Mouse (Mus musculus) small intestine, adult 2 months (tissue): Measurements from ENCODE around the gene Togaram2.

Experiments used
- CTCF ChIP-seq: fragments of 200-500 bp; IDR thresholded peaks from 2 replicates; pipeline ENCODE4 v1.5.1; 2012; ENCODE audit warnings: low read depth, mild to moderate bottlenecking, control low read depth, inconsistent platforms, low read length, moderate library complexity, mixed read lengths; ENCODE audit not compliant: insufficient replicate concordance, insufficient read length; ENCODE audit errors: extremely low read depth
- POLR2A ChIP-seq: fragments of 200-500 bp; IDR thresholded peaks from 2 replicates; pipeline ENCODE4 v1.6.1; 2012; ENCODE audit warnings: low read depth, mild to moderate bottlenecking, control low read depth, inconsistent platforms, low read length, moderate library complexity

DNA sequence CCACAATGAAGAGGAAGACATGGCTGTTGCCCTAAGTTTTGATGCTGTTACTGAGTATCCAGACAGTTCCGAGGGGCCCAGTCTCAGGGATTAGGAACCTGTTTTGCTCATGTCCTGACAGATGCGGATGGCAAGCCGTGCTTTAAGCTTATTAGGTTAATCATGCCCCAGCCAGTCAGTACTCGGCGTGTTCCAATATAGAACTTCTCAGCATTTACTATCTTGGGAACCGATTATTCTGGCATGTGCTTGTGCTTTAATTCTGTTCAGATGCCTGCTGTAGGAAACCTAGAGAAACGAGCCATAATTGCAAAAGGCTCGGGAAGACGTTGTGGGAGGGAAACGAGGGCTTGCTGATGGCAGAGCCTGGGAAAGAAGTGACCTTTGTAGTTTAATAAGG is 79.8 kb downstream of the Togaram2 start, which contains the start of gene Pcare:
- no peak for TF ChIP-seq POLR2A
- no peak for TF ChIP-seq CTCF
